26 mouse cellular contexts compared by ENCODE assay signal in genomic region chr6:146740724-146741123, GRCm38 (mm10). TPM values are rescaled to one million over a fixed set of nuclear protein-coding genes. Genes with fewer than 3 reads are reported as not detected.
"Had no signal": no experiment of that assay in that cellular context is flagged by ENCODE, and none has a peak within 500 bp of the region (broad histone marks: within the 10 kb centered on the region; RNA-seq: fewer than 3 reads in every experiment).

No protein-coding gene starts in this region.

- H3K36me3 ChIP-seq: heart, embryonic 13.5 days; heart, embryonic 15.5 days; hindbrain, embryonic 13.5 days; hindbrain, embryonic 15.5 days; kidney, embryonic 15.5 days; limb, embryonic 13.5 days; limb, embryonic 15.5 days; liver, embryonic 15.5 days had no signal

- H3K9ac ChIP-seq: heart, embryonic 13.5 days; heart, embryonic 15.5 days; hindbrain, embryonic 13.5 days; hindbrain, embryonic 15.5 days; kidney, embryonic 15.5 days; limb, embryonic 13.5 days; limb, embryonic 15.5 days; liver, embryonic 15.5 days had no signal

- H3K4me1 ChIP-seq: hindbrain, embryonic 15.5 days; kidney, embryonic 15.5 days had no signal

- H3K27ac ChIP-seq: heart, embryonic 13.5 days; heart, embryonic 15.5 days; hindbrain, embryonic 13.5 days; hindbrain, embryonic 15.5 days; hindbrain, postnatal 0 days; kidney, embryonic 15.5 days; kidney, postnatal 0 days; limb, embryonic 13.5 days; limb, embryonic 15.5 days; liver, embryonic 15.5 days had no signal

- H3K4me3 ChIP-seq: heart, embryonic 13.5 days; heart, embryonic 15.5 days; hindbrain, embryonic 13.5 days; hindbrain, embryonic 15.5 days; kidney, embryonic 15.5 days; limb, embryonic 13.5 days; limb, embryonic 15.5 days; liver, embryonic 15.5 days had no signal

- H3K9me3 ChIP-seq: heart, embryonic 13.5 days; heart, embryonic 15.5 days; hindbrain, embryonic 13.5 days; hindbrain, embryonic 15.5 days; kidney, embryonic 15.5 days; limb, embryonic 13.5 days; limb, embryonic 15.5 days; liver, embryonic 15.5 days had no signal

- DNase-seq: gastrocnemius, postnatal 14 days; gastrocnemius, postnatal 36 days; heart, adult 18-20 months; heart, postnatal 14 days; heart, postnatal 36 days; kidney, adult 11 months; kidney, adult 2 months; kidney, adult 9 months; kidney, postnatal 14 days; kidney, postnatal 36 days; layer of hippocampus, adult 9-11 months; layer of hippocampus, postnatal 36 days; left cerebral cortex, postnatal 4 days had no signal

- ATAC-seq: hindbrain, postnatal 0 days had no signal

- H3K27me3 ChIP-seq: heart, embryonic 13.5 days; heart, embryonic 15.5 days; hindbrain, embryonic 13.5 days; hindbrain, embryonic 15.5 days; kidney, embryonic 15.5 days; limb, embryonic 13.5 days; limb, embryonic 15.5 days; liver, embryonic 15.5 days had no signal

- H3K4me2 ChIP-seq: heart, embryonic 11.5 days; heart, embryonic 13.5 days; heart, embryonic 15.5 days; hindbrain, embryonic 13.5 days; hindbrain, embryonic 15.5 days; kidney, embryonic 15.5 days; limb, embryonic 13.5 days; limb, embryonic 15.5 days; liver, embryonic 11.5 days; liver, embryonic 15.5 days had no signal

RNA-seq across cellular contexts. Expression of gene Arntl2, which starts 55.1 kb away (rescaled TPM):
- total RNA-seq: hematopoietic stem cell, adult 5-6 weeks had no signal
